Mouse (Mus musculus): ENCODE measurements around the gene Cerk.

GRCm38 (mm10) chr15:86091998-86092670 lies 93.8 kb downstream of the Cerk start:
- TF ChIP-seq CTCF (IDR thresholded peaks at IDR 0.05; ENCODE audit: insufficient read depth, low read depth, low read length): no peak
- no peak for TF ChIP-seq POLR2A (IDR thresholded peaks at IDR 0.05; ENCODE audit: insufficient read depth, low read depth, low read length)
